Mouse (Mus musculus) heart, adult 2 months (tissue): Measurements from ENCODE around the gene Rpn2.

Experiments
- CTCF ChIP-seq: fragments of 200-600 bp; IDR thresholded peaks from 2 replicates; pipeline ENCODE4 v1.8.1; 2022; ENCODE audit warnings: antibody characterized with exemption, mild to moderate bottlenecking, moderate library complexity
- POLR2A ChIP-seq: fragments of 200-500 bp; IDR thresholded peaks from 2 replicates; pipeline ENCODE4 v1.6.1; 2011; ENCODE audit warnings: mild to moderate bottlenecking, low read depth, low read length, control low read depth; ENCODE audit not compliant: insufficient read depth

DNA sequence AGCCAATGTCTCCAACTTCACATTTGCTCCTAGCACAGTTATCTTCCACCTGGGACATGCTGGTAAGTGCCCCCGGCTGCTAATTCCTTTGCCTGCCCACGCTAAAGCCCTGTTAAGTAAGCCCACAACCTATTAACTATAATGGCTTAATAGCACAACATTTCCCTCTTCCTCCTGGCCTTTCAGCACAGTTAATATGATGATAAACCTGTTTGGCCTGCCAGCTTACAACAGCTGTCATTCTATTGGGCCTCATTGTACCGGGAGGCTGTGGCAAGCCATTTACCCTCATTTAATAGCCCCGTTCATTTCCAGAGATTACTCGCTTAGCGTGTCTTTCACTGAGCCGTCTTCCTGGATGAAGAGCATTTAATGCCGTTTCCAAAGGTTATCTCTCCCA, 41.3 kb downstream of the Rpn2 start:
- TF ChIP-seq CTCF (no peak), POLR2A (no peak)
